Mouse (Mus musculus): ENCODE results near the gene Fermt2. TPM values are rescaled to one million over a fixed set of nuclear protein-coding genes. Genes with fewer than 3 reads are reported as not detected.
"Not testable (repeated sequence)": the region's sequence is repeated elsewhere in the genome, so short reads cannot be mapped to it uniquely, and the experiment has no call there.

Gene Fermt2
- polyA plus RNA-seq, 1 experiment from 2014 or later, result 78.1 TPM

- no peaks in the 10 kb centered on the region for H3K9me3 ChIP-seq
- peaks cover 34% of the 10 kb centered on the region for H3K4me1 ChIP-seq
- H3K27me3 ChIP-seq (replicated peaks), result no peaks in the 10 kb centered on the region
- H3K9ac ChIP-seq, result no peak overlapping the region
- ATAC-seq (ENCODE audit: low FRiP score, low read depth), result no peak; the same call in 1 of the 2 replicates
- peak overlapping the region; percentile 46; the same call in 1 of the 2 replicates for H3K27ac ChIP-seq
- WGBS, result 20% methylated on average over 6 of the region's 6 CpGs
- no peak overlapping the region for H3K4me2 ChIP-seq (replicated peaks)
- no peak overlapping the region for H3K4me3 ChIP-seq
- H3K36me3 ChIP-seq, result 0 out of 2 replicates have a peak, but pooled peaks cover 11% of the 10 kb centered on the region
Measured at GRCm38 (mm10) chr14:45507032-45507431, 22.9 kb downstream of the Fermt2 start.

- H3K9me3 ChIP-seq, result no peaks in the 10 kb centered on the region
- no peak overlapping the region for H3K9ac ChIP-seq
- no peak overlapping the region for H3K4me2 ChIP-seq (replicated peaks)
- 91% methylated on average over 4 of the region's 4 CpGs for WGBS
- no peak overlapping the region for H3K4me3 ChIP-seq
- ATAC-seq (ENCODE audit: low FRiP score, low read depth), result no peak
- no peak overlapping the region for H3K27ac ChIP-seq
- H3K36me3 ChIP-seq, result 0 out of 2 replicates have a peak, but pooled peaks cover 11% of the 10 kb centered on the region
- H3K4me1 ChIP-seq, result peaks cover 34% of the 10 kb centered on the region
- no peaks in the 10 kb centered on the region for H3K27me3 ChIP-seq (replicated peaks)
Measured at GRCm38 (mm10) chr14:45506165-45506564, 23.8 kb downstream of the Fermt2 start.

- Histone ChIP-seq H3K4me2 (replicated peaks) (no peak overlapping the region), H3K36me3 (0 out of 2 replicates have a peak, but pooled peaks cover 11% of the 10 kb centered on the region), H3K9ac (no peak overlapping the region), H3K9me3 (no peaks in the 10 kb centered on the region), H3K27ac (no peak overlapping the region), H3K4me3 (no peak overlapping the region), H3K27me3 (replicated peaks) (no peaks in the 10 kb centered on the region), H3K4me1 (peaks cover 28% of the 10 kb centered on the region)
- WGBS, result 92% methylated on average over 10 of the region's 10 CpGs
- ATAC-seq (ENCODE audit: low FRiP score, low read depth), result no peak
Measured at GRCm38 (mm10) chr14:45504422-45505113, 25.4 kb downstream of the Fermt2 start.

- ATAC-seq (ENCODE audit: low FRiP score, low read depth), result no peak
- Histone ChIP-seq H3K9ac (no peak overlapping the region), H3K4me1 (peaks cover 22% of the 10 kb centered on the region), H3K4me3 (no peak overlapping the region), H3K27ac (no peak overlapping the region), H3K27me3 (replicated peaks) (no peaks in the 10 kb centered on the region), H3K36me3 (0 out of 2 replicates have a peak, but pooled peaks cover 11% of the 10 kb centered on the region), H3K9me3 (no peaks in the 10 kb centered on the region), H3K4me2 (replicated peaks) (no peak overlapping the region)
- 79% methylated on average over 3 of the region's 3 CpGs for WGBS
Measured at GRCm38 (mm10) chr14:45503934-45504333, 26.0 kb downstream of the Fermt2 start.

GRCm38 (mm10) chr14:45500052-45500451, 29.9 kb downstream of the Fermt2 start:
- Histone ChIP-seq H3K4me1 (no peaks in the 10 kb centered on the region; the same call in 1 of the 2 replicates), H3K27ac (no peak overlapping the region), H3K4me3 (no peak overlapping the region), H3K4me2 (replicated peaks) (no peak overlapping the region), H3K36me3 (peaks cover 15% of the 10 kb centered on the region; the same call in 1 of the 2 replicates), H3K27me3 (replicated peaks) (no peaks in the 10 kb centered on the region), H3K9ac (no peak overlapping the region), H3K9me3 (no peaks in the 10 kb centered on the region)
- 91% methylated on average over 11 of the region's 11 CpGs for WGBS
- no peak for ATAC-seq (ENCODE audit: low FRiP score, low read depth)

GRCm38 (mm10) chr14:45497116-45497515, 32.8 kb downstream of the Fermt2 start:
- 96% methylated on average over 3 of the region's 3 CpGs for WGBS
- Histone ChIP-seq H3K9ac (no peak overlapping the region), H3K4me2 (replicated peaks) (no peak overlapping the region), H3K27ac (no peak overlapping the region), H3K4me3 (no peak overlapping the region), H3K9me3 (no peaks in the 10 kb centered on the region), H3K36me3 (peaks cover 4% of the 10 kb centered on the region; the same call in 1 of the 2 replicates), H3K4me1 (no peaks in the 10 kb centered on the region; the same call in 1 of the 2 replicates), H3K27me3 (replicated peaks) (no peaks in the 10 kb centered on the region)
- ATAC-seq (ENCODE audit: low FRiP score, low read depth), result no peak

- not testable (repeated sequence) for H3K36me3 ChIP-seq; H3K9ac ChIP-seq; H3K9me3 ChIP-seq; H3K27me3 ChIP-seq (replicated peaks); H3K4me3 ChIP-seq; H3K4me1 ChIP-seq; H3K4me2 ChIP-seq (replicated peaks); H3K27ac ChIP-seq; ATAC-seq (ENCODE audit: low FRiP score, low read depth)
- WGBS, result 92% methylated on average over 14 of the region's 14 CpGs
Measured at GRCm38 (mm10) chr14:45495810-45496209, 34.1 kb downstream of the Fermt2 start.

GRCm38 (mm10) chr14:45493891-45494290, 36.0 kb downstream of the Fermt2 start:
- WGBS, result 96% methylated on average over 4 of the region's 4 CpGs
- peaks cover 4% of the 10 kb centered on the region; the same call in 1 of the 2 replicates for H3K36me3 ChIP-seq

GRCm38 (mm10) chr14:45492668-45493067, 37.2 kb downstream of the Fermt2 start:
- WGBS, result 96% methylated on average over 4 of the region's 4 CpGs
- H3K36me3 ChIP-seq, result no peaks in the 10 kb centered on the region

More at GRCm38 (mm10) chr14:45493891-45494290, 36.0 kb downstream of the Fermt2 start:
- Histone ChIP-seq H3K27me3 (replicated peaks) (no peaks in the 10 kb centered on the region), H3K4me2 (replicated peaks) (no peak overlapping the region), H3K9ac (no peak overlapping the region), H3K27ac (no peak overlapping the region), H3K9me3 (no peaks in the 10 kb centered on the region), H3K4me3 (no peak overlapping the region), H3K4me1 (no peaks in the 10 kb centered on the region; the same call in 1 of the 2 replicates)
- no peak for ATAC-seq (ENCODE audit: low FRiP score, low read depth)

GRCm38 (mm10) chr14:45492038-45492437, 37.9 kb downstream of the Fermt2 start:
- H3K27ac ChIP-seq, result no peak overlapping the region
- no peaks in the 10 kb centered on the region for H3K9me3 ChIP-seq
- no peaks in the 10 kb centered on the region; the same call in 1 of the 2 replicates for H3K4me1 ChIP-seq
- H3K27me3 ChIP-seq (replicated peaks), result no peaks in the 10 kb centered on the region
- no peak overlapping the region for H3K4me3 ChIP-seq
- ATAC-seq (ENCODE audit: low FRiP score, low read depth), result no peak
- no peaks in the 10 kb centered on the region for H3K36me3 ChIP-seq
- 89% methylated on average over 4 of the region's 4 CpGs for WGBS
- H3K9ac ChIP-seq, result no peak overlapping the region
- H3K4me2 ChIP-seq (replicated peaks), result no peak overlapping the region

More at GRCm38 (mm10) chr14:45492668-45493067, 37.2 kb downstream of the Fermt2 start:
- no peaks in the 10 kb centered on the region for H3K9me3 ChIP-seq
- no peaks in the 10 kb centered on the region; the same call in 1 of the 2 replicates for H3K4me1 ChIP-seq
- H3K27me3 ChIP-seq (replicated peaks), result no peaks in the 10 kb centered on the region
- no peak overlapping the region for H3K9ac ChIP-seq
- no peak overlapping the region for H3K27ac ChIP-seq
- ATAC-seq (ENCODE audit: low FRiP score, low read depth), result no peak
- H3K4me2 ChIP-seq (replicated peaks), result no peak overlapping the region
- H3K4me3 ChIP-seq, result no peak overlapping the region

- H3K4me3 ChIP-seq; H3K4me2 ChIP-seq (replicated peaks); ATAC-seq (ENCODE audit: low FRiP score, low read depth); H3K36me3 ChIP-seq; H3K27ac ChIP-seq; H3K9ac ChIP-seq; H3K4me1 ChIP-seq; H3K27me3 ChIP-seq (replicated peaks); H3K9me3 ChIP-seq: not testable (repeated sequence)
- WGBS, result 96% methylated on average over 2 of the region's 2 CpGs
Measured at GRCm38 (mm10) chr14:45487201-45487600, 42.7 kb downstream of the Fermt2 start.

- H3K36me3 ChIP-seq, result peaks cover 25% of the 10 kb centered on the region
- not testable (repeated sequence) for H3K9ac ChIP-seq; H3K4me3 ChIP-seq; H3K27ac ChIP-seq; H3K27me3 ChIP-seq (replicated peaks); H3K4me2 ChIP-seq (replicated peaks); ATAC-seq (ENCODE audit: low FRiP score, low read depth); H3K4me1 ChIP-seq; H3K9me3 ChIP-seq
- 95% methylated on average over 11 of the region's 11 CpGs for WGBS
Measured at GRCm38 (mm10) chr14:45483361-45483760, 46.6 kb downstream of the Fermt2 start.
